Mouse (Mus musculus) cerebral cortex, adult 2 months (tissue): ENCODE data around the gene Fam205a4.

Experiments
- WGBS: fragments of 180-500 bp; shearing (Covaris S2); methylation state at CpG from one replicate; pipeline ENCODE4 v1.1.7; 2018; 5-methylcytosine and 5-hydroxymethylcytosine counted together

Fam205a4 gene

GRCm38 (mm10) chr4:41965758-41966157 lies at the start of gene Fam205a4:
Gene Fam205a4, plus strand, starts transcription at chr4:41966058.
- WGBS: no CpG with 5 or more reads among the region's 1 CpGs

DNA sequence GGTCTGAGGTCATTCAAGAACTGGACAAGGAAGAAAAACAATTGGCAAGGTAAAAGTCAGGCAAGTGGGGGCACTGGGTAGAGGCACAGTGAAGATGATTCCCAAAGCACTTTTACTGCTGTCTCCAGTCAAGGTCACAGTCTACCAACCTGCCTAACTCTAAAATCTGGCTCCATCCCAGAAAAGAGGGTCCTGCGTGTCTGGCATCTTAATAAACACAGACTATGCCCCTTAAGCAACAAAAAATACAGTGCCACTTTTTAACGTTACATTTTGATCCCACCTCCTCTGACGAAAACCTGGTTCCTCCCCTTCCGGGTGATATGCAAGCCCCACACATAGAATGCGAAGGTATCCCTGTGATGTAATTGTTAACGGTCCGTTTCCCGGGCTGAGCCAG lies 24.6 kb upstream of the Fam205a4 start, which contains the start of gene Gm20878:
Gene Gm20878 (plus strand): TSS at position 301 of the 400 bp plus-strand sequence.
- no CpG with 5 or more reads among the region's 8 CpGs for WGBS
